Mouse (Mus musculus) G1E (cell line): ENCODE measurements around the gene Ccm2l. TPM values are rescaled to one million over a fixed set of nuclear protein-coding genes. Genes with fewer than 3 reads are reported as not detected.

Source experiments
- ATAC-seq: 2 replicates; pipeline ENCODE4 v1.8.0; 2016; ENCODE audit warnings: mild to moderate bottlenecking; ENCODE audit not compliant: insufficient number of reproducible peaks, poor library complexity, low FRiP score, severe bottlenecking; ENCODE audit errors: extremely low read depth
- DNase-seq: peaks from one replicate; pipeline ENCODE4 v3.0.0; 2012; ENCODE audit warnings: low spot score
- H3K27me3 ChIP-seq: 2 replicates; pipeline ENCODE4 v1.6.1; 2012; ENCODE audit warnings: mild to moderate bottlenecking, low read length, inconsistent platforms; ENCODE audit not compliant: insufficient read depth
- H3K36me3 ChIP-seq: replicated peaks from 2 replicates; pipeline ENCODE3; 2012; ENCODE audit warnings: mild to moderate bottlenecking, inconsistent platforms
- H3K4me1 ChIP-seq: 2 replicates; pipeline ENCODE4 v1.6.1; 2012; ENCODE audit warnings: low read depth, low read length, inconsistent platforms, mixed read lengths; ENCODE audit not compliant: insufficient read depth
- H3K4me3 ChIP-seq: 2 replicates; pipeline ENCODE4 v1.5.1; 2012; ENCODE audit warnings: low read depth, mild to moderate bottlenecking, inconsistent platforms, low read length, moderate library complexity, mixed read lengths
- H3K9me3 ChIP-seq: replicated peaks from 2 replicates; pipeline ENCODE4 v1.6.1; 2012; ENCODE audit warnings: inconsistent platforms
- CTCF ChIP-seq: IDR thresholded peaks from 2 replicates; pipeline ENCODE4 v1.5.1; 2012; ENCODE audit warnings: low read depth, low read length, inconsistent platforms, mixed read lengths
- GATA1 ChIP-seq: IDR thresholded peaks from 2 replicates; pipeline ENCODE4 v1.6.1; 2012; ENCODE audit warnings: borderline replicate concordance, low read length, inconsistent platforms, mixed read lengths
- GATA2 ChIP-seq: IDR thresholded peaks from 2 replicates; pipeline ENCODE4 v1.6.1; 2012; ENCODE audit warnings: low read depth, low read length, inconsistent platforms, borderline replicate concordance
- POLR2AphosphoS5 ChIP-seq: IDR thresholded peaks from 2 replicates; pipeline ENCODE4 v1.6.1; 2012; ENCODE audit warnings: low read depth, low read length, inconsistent platforms; ENCODE audit not compliant: insufficient replicate concordance
- TAL1 ChIP-seq: conservative IDR thresholded peaks from 2 replicates; pipeline ENCODE4 v1.6.1; 2012; ENCODE audit warnings: low read depth, low read length, inconsistent platforms, mixed read lengths
- polyA plus RNA-seq: library from polyadenylated mRNA; stranded (reverse); fragments of >175 nt; gene quantifications from 2 replicates; pipeline ENCODE4 v1.2.3, GENCODE M21; 2012
- total RNA-seq, 2 experiments: library from RNA; stranded (forward) in 1 of 2; stranded (reverse) in 1 of 2; fragments of 200-1000 nt in 1 of 2; fragments of >200 nt in 1 of 2; fragmentation: Nextera tagmentation in 1 of 2; gene quantifications; 2 replicates each; pipeline ENCODE4 v1.2.3; 2014 to 2017

Gene Ccm2l
- total and polyA plus RNA-seq, 3 experiments = 0.11 TPM; not detected in 2

- no peaks in the 10 kb centered on the region for H3K4me1 ChIP-seq
- DNase-seq (no peak), ATAC-seq (no peak)
- H3K27me3 ChIP-seq = peaks cover 8% of the 10 kb centered on the region
- H3K4me3 ChIP-seq = no peak overlapping the region
- no peaks in the 10 kb centered on the region for H3K36me3 ChIP-seq
- H3K9me3 ChIP-seq = 0 out of 2 replicates have a peak, but pooled peaks cover 2% of the 10 kb centered on the region
- no peak for TF ChIP-seq TAL1
- TF ChIP-seq CTCF = no peak
- TF ChIP-seq POLR2AphosphoS5 = no peak
- no peak for TF ChIP-seq GATA1
- TF ChIP-seq GATA2 = no peak
These were observed 35.3 kb upstream of the Ccm2l start for GRCm38 (mm10) chr2:153030422-153030821.

GRCm38 (mm10) chr2:153031126-153032082 lies 34.4 kb upstream of the Ccm2l start, which contains the start of gene Xkr7:
Xkr7 (plus strand) TSS chr2:153031852.
- TF ChIP-seq POLR2AphosphoS5 = no peak
- TF ChIP-seq GATA1 = no peak
- no peak for TF ChIP-seq CTCF
- TF ChIP-seq GATA2 = no peak
- no peak for TF ChIP-seq TAL1
- Histone ChIP-seq H3K4me1 (0 out of 2 replicates have a peak, but pooled peaks cover 3% of the 10 kb centered on the region), H3K27me3 (peaks cover 8% of the 10 kb centered on the region), H3K4me3 (no peak within 1 kb of the TSS), H3K36me3 (no peaks in the 10 kb centered on the region), H3K9me3 (0 out of 2 replicates have a peak, but pooled peaks cover 2% of the 10 kb centered on the region)
- DNase-seq = no peak
- ATAC-seq = no peak

- peaks cover 7% of the 10 kb centered on the region; the same call in 1 of the 2 replicates for H3K4me1 ChIP-seq
- DNase-seq (peak; percentile 59), ATAC-seq (no peak)
- H3K36me3 ChIP-seq = no peaks in the 10 kb centered on the region
- H3K4me3 ChIP-seq = no peak overlapping the region
- peaks cover 9% of the 10 kb centered on the region for H3K27me3 ChIP-seq
- TF ChIP-seq GATA2 (no peak), POLR2AphosphoS5 (no peak), TAL1 (no peak), GATA1 (no peak)
- 0 out of 2 replicates have a peak, but pooled peaks cover 2% of the 10 kb centered on the region for H3K9me3 ChIP-seq
These were observed 33.5 kb upstream of the Ccm2l start for GRCm38 (mm10) chr2:153032083-153032842.

GRCm38 (mm10) chr2:153032973-153033372 lies 32.8 kb upstream of the Ccm2l start:
- ATAC-seq (no peak), DNase-seq (no peak)
- Histone ChIP-seq H3K4me3 (no peak overlapping the region), H3K27me3 (peaks cover 12% of the 10 kb centered on the region), H3K9me3 (0 out of 2 replicates have a peak, but pooled peaks cover 2% of the 10 kb centered on the region), H3K36me3 (no peaks in the 10 kb centered on the region), H3K4me1 (peaks cover 7% of the 10 kb centered on the region; the same call in 1 of the 2 replicates)
- no peak for TF ChIP-seq CTCF
- no peak for TF ChIP-seq TAL1
- TF ChIP-seq POLR2AphosphoS5 = no peak
- TF ChIP-seq GATA1 = no peak
- no peak for TF ChIP-seq GATA2

- Histone ChIP-seq H3K4me3 (no peak overlapping the region), H3K27me3 (peaks cover 12% of the 10 kb centered on the region), H3K4me1 (peaks cover 7% of the 10 kb centered on the region; the same call in 1 of the 2 replicates), H3K36me3 (no peaks in the 10 kb centered on the region), H3K9me3 (0 out of 2 replicates have a peak, but pooled peaks cover 2% of the 10 kb centered on the region)
- TF ChIP-seq GATA1 = no peak
- no peak for TF ChIP-seq POLR2AphosphoS5
- TF ChIP-seq GATA2 = no peak
- TF ChIP-seq TAL1 = no peak
- TF ChIP-seq CTCF = no peak
- ATAC-seq (no peak), DNase-seq (no peak)
These were observed 32.1 kb upstream of the Ccm2l start for GRCm38 (mm10) chr2:153033545-153034230.

GRCm38 (mm10) chr2:153036690-153037089 lies 29.1 kb upstream of the Ccm2l start:
- no peaks in the 10 kb centered on the region for H3K36me3 ChIP-seq
- peaks cover 10% of the 10 kb centered on the region for H3K27me3 ChIP-seq
- H3K4me1 ChIP-seq = peaks cover 7% of the 10 kb centered on the region; the same call in 1 of the 2 replicates
- 0 out of 2 replicates have a peak, but pooled peaks cover 2% of the 10 kb centered on the region for H3K9me3 ChIP-seq
- ATAC-seq = no peak
- TF ChIP-seq CTCF = no peak
- no peak for TF ChIP-seq POLR2AphosphoS5
- TF ChIP-seq GATA2 = no peak
- no peak for TF ChIP-seq TAL1
- no peak for TF ChIP-seq GATA1
- no peak for DNase-seq
- H3K4me3 ChIP-seq = no peak overlapping the region
